Mouse (Mus musculus): ENCODE results near the gene Esp38.
"Not testable (repeated sequence)": the region's sequence is repeated elsewhere in the genome, so short reads cannot be mapped to it uniquely, and the experiment has no call there.

Esp38 gene

GRCm38 (mm10) chr17:39950220-39950619, at the start of gene Esp38:
Gene Esp38 (plus strand): TSS chr17:39950520.
- no peak for DNase-seq (ENCODE audit: low read depth, low spot score)

- DNase-seq (ENCODE audit: low read depth, low spot score), result not testable (repeated sequence)
Observed at GRCm38 (mm10) chr17:39902928-39903545, 47.3 kb upstream of the Esp38 start.
